Mouse (Mus musculus): ENCODE data around the gene Junb.
A peak's percentile ranks its signal among the peaks of the same experiment; 100 is the strongest.

Gene Junb

GRCm38 (mm10) chr8:84970913-84971312 is 7.6 kb downstream of the Junb start:
- ATAC-seq (ENCODE audit: low TSS enrichment), result no peak

GRCm38 (mm10) chr8:84970135-84970790 is 8.3 kb downstream of the Junb start:
- no peak for ATAC-seq (ENCODE audit: low TSS enrichment)

GRCm38 (mm10) chr8:84969241-84970134 is 9.0 kb downstream of the Junb start, which contains the start of the genes Gm49661, Prdx2 and Rnaseh2a:
TSS of gene Gm49661 (minus strand) at chr8:84969433.
TSS of gene Prdx2 (plus strand) at chr8:84969587.
TSS of gene Rnaseh2a (minus strand) at chr8:84969767.
- ATAC-seq (ENCODE audit: low TSS enrichment), result peak; percentile 56

GRCm38 (mm10) chr8:84968650-84969049 is 9.9 kb downstream of the Junb start:
- no peak for ATAC-seq (ENCODE audit: low TSS enrichment)

GRCm38 (mm10) chr8:84967532-84968304 is 10.8 kb downstream of the Junb start:
- ATAC-seq (ENCODE audit: low TSS enrichment), result no peak

GRCm38 (mm10) chr8:84966603-84967002 is 11.9 kb downstream of the Junb start:
- ATAC-seq (ENCODE audit: low TSS enrichment), result no peak

- peak; percentile 89 for ATAC-seq (ENCODE audit: low TSS enrichment)
These were observed 12.7 kb downstream of the Junb start for GRCm38 (mm10) chr8:84965731-84966291.

- no peak for ATAC-seq (ENCODE audit: low TSS enrichment)
These were observed 14.6 kb downstream of the Junb start for GRCm38 (mm10) chr8:84963952-84964351.

- ATAC-seq (ENCODE audit: low TSS enrichment), result no peak
These were observed 18.7 kb downstream of the Junb start for GRCm38 (mm10) chr8:84959811-84960210.

GRCm38 (mm10) chr8:84956768-84957167 is 21.8 kb downstream of the Junb start:
- ATAC-seq (ENCODE audit: low TSS enrichment), result peak; percentile 50; the same call in 1 of the 2 replicates

GRCm38 (mm10) chr8:84952612-84953255 is 25.8 kb downstream of the Junb start:
- peak; percentile 64; the same call in 1 of the 2 replicates for ATAC-seq (ENCODE audit: low TSS enrichment)

GRCm38 (mm10) chr8:84949753-84950152 is 28.8 kb downstream of the Junb start:
- no peak for ATAC-seq (ENCODE audit: low TSS enrichment)

- no peak for ATAC-seq (ENCODE audit: low TSS enrichment)
These were observed 31.3 kb downstream of the Junb start for GRCm38 (mm10) chr8:84947241-84947545.

- ATAC-seq (ENCODE audit: low TSS enrichment), result no peak
These were observed 31.8 kb downstream of the Junb start, which contains the start of gene Rtbdn for GRCm38 (mm10) chr8:84946528-84947240. TSS of gene Rtbdn (plus strand) at chr8:84946991.

- ATAC-seq (ENCODE audit: low TSS enrichment), result peak; percentile 42
These were observed 32.6 kb downstream of the Junb start for GRCm38 (mm10) chr8:84945633-84946527.

- ATAC-seq (ENCODE audit: low TSS enrichment), result peak; percentile 82
These were observed 33.3 kb downstream of the Junb start for GRCm38 (mm10) chr8:84945235-84945632.

GRCm38 (mm10) chr8:84944478-84945160 is 33.9 kb downstream of the Junb start:
- peak; percentile 73 for ATAC-seq (ENCODE audit: low TSS enrichment)

- no peak for ATAC-seq (ENCODE audit: low TSS enrichment)
These were observed 34.8 kb downstream of the Junb start for GRCm38 (mm10) chr8:84943699-84944098.

All from frontal cortex, adult (tissue).